Mouse (Mus musculus) heart, adult 18-20 months (tissue): ENCODE data around the gene Olfr1249. TPM values are rescaled to one million over a fixed set of nuclear protein-coding genes. Genes with fewer than 3 reads are reported as not detected.
"Not testable (repeated sequence)": the region's sequence is repeated elsewhere in the genome, so short reads cannot be mapped to it uniquely, and the experiment has no call there.

Source experiments
- DNase-seq, 2 experiments: peaks; one replicate each; pipeline ENCODE4 v3.0.0; 2021 to 2022; ENCODE audit warnings: mixed read lengths in 1 of 2
- long read RNA-seq, 2 experiments: library from polyadenylated mRNA; stranded (forward); transcript quantifications; one replicate each; pipeline ENCODE4 v2.0.0; 2021
- total RNA-seq, 2 experiments: library from RNA; stranded (reverse); gene quantifications; 2 replicates each; pipeline ENCODE4 v1.2.3; 2021

The Olfr1249 gene
- total RNA-seq = not detected
- long read RNA-seq, experiment 1 = 0 reads
- long read RNA-seq, experiment 2 = 0 reads

GRCm38 (mm10) chr2:89634883-89635282 lies at the start of gene Olfr1249:
Olfr1249 (minus strand) TSS chr2:89634983.
- no peak for DNase-seq

- DNase-seq = no peak
These were observed 37.1 kb upstream of the Olfr1249 start, which contains the start of gene Olfr1251 for GRCm38 (mm10) chr2:89671836-89672235. Olfr1251 (minus strand) TSS chr2:89671936.

- DNase-seq = no peak
These were observed 26.6 kb upstream of the Olfr1249 start, which contains the start of gene Olfr1250 for GRCm38 (mm10) chr2:89661367-89661766. Olfr1250 (minus strand) TSS chr2:89661467.

GRCm38 (mm10) chr2:89618145-89618544 lies 16.6 kb downstream of the Olfr1249 start, which contains the start of gene Olfr1248:
Olfr1248 (minus strand) TSS chr2:89618245.
- DNase-seq = not testable (repeated sequence)

- no peak for DNase-seq
These were observed 20.8 kb downstream of the Olfr1249 start, which contains the start of gene Olfr1247 for GRCm38 (mm10) chr2:89614030-89614429. Olfr1247 (minus strand) TSS chr2:89614130.

- DNase-seq = no peak
These were observed 41.7 kb downstream of the Olfr1249 start, which contains the start of gene Olfr1246 for GRCm38 (mm10) chr2:89593057-89593456. Olfr1246 (minus strand) TSS chr2:89593157.

Other genes starting within 250 kb of the Olfr1249 start
- not detected for gene Olfr1238, start 225.3 kb downstream of the Olfr1249 start, total RNA-seq
- gene Olfr1239, start 214.6 kb downstream of the Olfr1249 start, total RNA-seq = not detected
- gene Olfr1240, start 192.0 kb downstream of the Olfr1249 start, total RNA-seq = not detected
- gene Olfr1241, start 147.9 kb downstream of the Olfr1249 start, total RNA-seq = not detected
- gene Olfr1242, start 136.6 kb downstream of the Olfr1249 start, total RNA-seq = not detected
- gene Olfr1243, start 103.5 kb downstream of the Olfr1249 start, total RNA-seq = not detected
- not detected for gene Olfr1245, start 56.5 kb downstream of the Olfr1249 start, total RNA-seq
- gene Olfr1246, start 41.8 kb downstream of the Olfr1249 start, total RNA-seq = not detected
- gene Olfr1247, start 20.9 kb downstream of the Olfr1249 start, total RNA-seq = not detected
- gene Olfr1248, start 16.7 kb downstream of the Olfr1249 start, total RNA-seq = not detected
- not detected for gene Olfr1250, start 26.5 kb upstream of the Olfr1249 start, total RNA-seq
- not detected for gene Olfr1251, start 37.0 kb upstream of the Olfr1249 start, total RNA-seq
- not detected for gene Olfr1252, start 90.0 kb upstream of the Olfr1249 start, total RNA-seq
- not detected for gene Olfr1253, start 122.1 kb upstream of the Olfr1249 start, total RNA-seq
- gene Olfr1254, start 158.6 kb upstream of the Olfr1249 start, total RNA-seq = not detected
- gene Olfr1255, start 177.1 kb upstream of the Olfr1249 start, total RNA-seq = not detected
- gene Olfr1256, start 206.6 kb upstream of the Olfr1249 start, total RNA-seq = not detected
- not detected for gene Olfr48, start 213.2 kb upstream of the Olfr1249 start, total RNA-seq
- gene Olfr1257, start 243.5 kb upstream of the Olfr1249 start, total RNA-seq = not detected